Mouse (Mus musculus): Measurements from ENCODE around the gene Bicd2.

- TF ChIP-seq CTCF (IDR thresholded peaks at IDR 0.05; ENCODE audit: low read depth, low read length) (no peak), POLR2A (IDR thresholded peaks at IDR 0.05; ENCODE audit: borderline replicate concordance, low read depth, low read length) (no peak)
Observed at GRCm38 (mm10) chr13:49364716-49365115, 23.3 kb downstream of the Bicd2 start.

Measured in bone marrow macrophage, adult 2 months (primary cell).